Mouse (Mus musculus) erythroblast, embryonic 14.5 days (primary cell): ENCODE data around the gene Nhs.

Experiments
- GATA1 ChIP-seq: IDR thresholded peaks from 2 replicates; pipeline ENCODE4 v1.6.1; 2012; ENCODE audit warnings: low read length, inconsistent platforms, mixed read lengths
- TAL1 ChIP-seq: IDR thresholded peaks from 3 replicates; pipeline ENCODE4 v1.6.1; 2012; ENCODE audit warnings: low read length, inconsistent platforms, mixed read lengths

DNA sequence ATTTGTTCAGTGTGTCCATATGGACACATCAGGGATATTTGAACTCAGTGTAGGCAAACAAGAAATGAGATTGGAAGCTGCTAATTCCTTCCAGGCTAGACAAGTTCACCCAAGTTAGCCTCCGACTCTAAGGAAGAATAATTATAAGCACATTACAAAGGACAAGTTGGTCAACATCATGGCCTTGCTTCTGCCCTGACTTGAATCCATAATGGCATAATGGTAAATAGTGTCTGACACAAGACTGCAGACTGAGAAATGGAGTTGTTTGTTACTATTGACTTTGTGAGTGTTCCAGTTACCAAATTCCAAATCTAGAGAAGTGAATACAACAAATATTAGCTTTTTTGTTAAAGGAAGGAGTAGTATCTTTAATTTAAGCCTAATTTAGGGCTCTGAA is 196.7 kb downstream of the Nhs start:
- no peak for TF ChIP-seq GATA1
- no peak for TF ChIP-seq TAL1
